Mouse (Mus musculus): ENCODE data around the gene Lum. TPM values are rescaled to one million over a fixed set of nuclear protein-coding genes. Genes with fewer than 3 reads are reported as not detected.

The Lum gene
- polyA plus RNA-seq, 1 experiment from 2014 or later = 11.3 TPM

Other genes starting within 250 kb of the Lum start
- gene Dcn, start 85.5 kb upstream of the Lum start, polyA plus RNA-seq (2015; fragmentation: Nextera tagmentation; extraction: Ambion mirVana) = 45.0 and 51.1 TPM in 2 replicates
- not detected in 2 replicates for gene Kera, start 41.8 kb downstream of the Lum start, polyA plus RNA-seq (2015; fragmentation: Nextera tagmentation; extraction: Ambion mirVana)
- 0.16 and 0.57 TPM in 2 replicates for gene Epyc, start 78.9 kb downstream of the Lum start, polyA plus RNA-seq (2015; fragmentation: Nextera tagmentation; extraction: Ambion mirVana)
- gene Ccer1, start 127.9 kb downstream of the Lum start, polyA plus RNA-seq (2015; fragmentation: Nextera tagmentation; extraction: Ambion mirVana) = not detected in 2 replicates
- not detected in 2 replicates for gene C030005K15Rik, start 161.6 kb downstream of the Lum start, polyA plus RNA-seq (2015; fragmentation: Nextera tagmentation; extraction: Ambion mirVana)

Data from midbrain, embryonic 16.5 days (tissue).